Mouse (Mus musculus) spleen, adult 2 months (tissue): ENCODE data around the gene Kif7. TPM values are rescaled to one million over a fixed set of nuclear protein-coding genes. Genes with fewer than 3 reads are reported as not detected.

Experiments used
- DNase-seq, 2 experiments: peaks; one replicate each; pipeline versions ENCODE4 v3.0.0 to v3.0.0-alpha.2; 2012 to 2021; ENCODE audit warnings: low spot score in 2 of 2, low read depth in 1 of 2
- H3K27ac ChIP-seq: fragments of 200-500 bp; 2 replicates; pipeline ENCODE4 v1.5.1; 2012; ENCODE audit warnings: low read length, inconsistent platforms; ENCODE audit not compliant: insufficient read depth
- H3K27me3 ChIP-seq: fragments of 200-500 bp; 2 replicates; pipeline ENCODE4 v1.6.1; 2012; ENCODE audit warnings: mild to moderate bottlenecking, moderate library complexity, low read length, inconsistent platforms; ENCODE audit not compliant: control insufficient read depth, insufficient read depth
- H3K36me3 ChIP-seq: fragments of 200-500 bp; 2 replicates; pipeline ENCODE4 v1.6.1; 2012; ENCODE audit warnings: mild to moderate bottlenecking, low read length, inconsistent platforms; ENCODE audit not compliant: control insufficient read depth, insufficient read depth
- H3K4me1 ChIP-seq: fragments of 200-500 bp; 2 replicates; pipeline ENCODE4 v1.6.1; 2011; ENCODE audit warnings: inconsistent platforms; ENCODE audit not compliant: control insufficient read depth, insufficient read depth, insufficient read length
- H3K4me3 ChIP-seq: fragments of 200-500 bp; 2 replicates; pipeline ENCODE4 v1.5.1; 2011; ENCODE audit warnings: mild to moderate bottlenecking, inconsistent platforms; ENCODE audit not compliant: insufficient read depth, insufficient read length; ENCODE audit errors: extremely low read depth
- CTCF ChIP-seq: fragments of 200-500 bp; IDR thresholded peaks from 2 replicates; pipeline ENCODE4 v1.5.1; 2011; ENCODE audit warnings: mild to moderate bottlenecking, inconsistent platforms; ENCODE audit not compliant: insufficient read depth, insufficient read length, insufficient replicate concordance; ENCODE audit errors: extremely low read depth
- POLR2A ChIP-seq: fragments of 200-500 bp; IDR thresholded peaks from 2 replicates; pipeline ENCODE4 v1.6.1; 2011; ENCODE audit warnings: low read depth, low read length, inconsistent platforms
- WGBS: fragments of 180-500 bp; shearing (Covaris S2); methylation state at CpG from one replicate; pipeline ENCODE4 v1.1.7; 2018; 5-methylcytosine and 5-hydroxymethylcytosine counted together
- polyA plus RNA-seq: library from polyadenylated mRNA; depleted of rRNA; stranded (reverse); fragments of >200 nt; gene quantifications from 2 replicates; pipeline ENCODE4 v1.2.3, GENCODE M21; 2012; rRNA removed

Gene Kif7
- polyA plus RNA-seq, 1 experiment = 0.98 TPM

- no peak for TF ChIP-seq POLR2A
- TF ChIP-seq CTCF = no peak
- Histone ChIP-seq H3K27me3 (no peaks in the 10 kb centered on the region), H3K4me3 (peak overlapping the region; percentile 73), H3K27ac (no peak overlapping the region), H3K4me1 (peaks cover 3% of the 10 kb centered on the region), H3K36me3 (no peaks in the 10 kb centered on the region)
- under 1% methylated on average over 70 of the region's 73 CpGs for WGBS
- DNase-seq = no peak
Observed at GRCm38 (mm10) chr7:79660291-79661150, 55.0 kb downstream of the Kif7 start.

- DNase-seq = peak; percentile 96
- TF ChIP-seq POLR2A (no peak), CTCF (no peak)
- Histone ChIP-seq H3K27ac (no peak within 1 kb of the TSS), H3K27me3 (no peaks in the 10 kb centered on the region), H3K4me3 (peak within 1 kb of the TSS; percentile 73), H3K4me1 (peaks cover 3% of the 10 kb centered on the region), H3K36me3 (no peaks in the 10 kb centered on the region)
- 2% methylated on average over 39 of the region's 39 CpGs for WGBS
Observed at GRCm38 (mm10) chr7:79659578-79660290, 55.8 kb downstream of the Kif7 start, which contains the start of gene Ticrr. TSS of gene Ticrr (plus strand) at chr7:79660196.

- Histone ChIP-seq H3K27me3 (no peaks in the 10 kb centered on the region), H3K27ac (no peak overlapping the region), H3K4me3 (no peak overlapping the region), H3K4me1 (peaks cover 3% of the 10 kb centered on the region; the same call in 1 of the 2 replicates), H3K36me3 (no peaks in the 10 kb centered on the region)
- DNase-seq = no peak
- TF ChIP-seq POLR2A (no peak), CTCF (no peak)
- WGBS = 66% methylated on average over 1 of the region's 1 CpGs
Observed at GRCm38 (mm10) chr7:79654586-79654985, 60.9 kb downstream of the Kif7 start.

GRCm38 (mm10) chr7:79654185-79654584 lies 61.3 kb downstream of the Kif7 start:
- no peak for DNase-seq
- no peak overlapping the region for H3K27ac ChIP-seq
- H3K4me1 ChIP-seq = 0 out of 2 replicates have a peak, but pooled peaks cover under 1% of the 10 kb centered on the region
- H3K36me3 ChIP-seq = no peaks in the 10 kb centered on the region
- TF ChIP-seq CTCF (no peak), POLR2A (no peak)
- H3K27me3 ChIP-seq = no peaks in the 10 kb centered on the region
- no peak overlapping the region for H3K4me3 ChIP-seq
- 96% methylated on average over 1 of the region's 1 CpGs for WGBS

- Histone ChIP-seq H3K27me3 (no peaks in the 10 kb centered on the region), H3K27ac (no peak overlapping the region), H3K4me3 (no peak overlapping the region), H3K4me1 (no peaks in the 10 kb centered on the region), H3K36me3 (no peaks in the 10 kb centered on the region)
- DNase-seq = peak in 1 of 2 experiments; percentile 17
- 2% methylated on average over 3 of the region's 3 CpGs for WGBS
- TF ChIP-seq POLR2A = no peak
- TF ChIP-seq CTCF = peak; percentile 37; the same call in 1 of the 2 replicates
Observed at GRCm38 (mm10) chr7:79649005-79649404, 66.5 kb downstream of the Kif7 start.

Other genes starting within 250 kb of the Kif7 start
- 53.8 and 54.6 TPM in 2 replicates for gene Polg, start 249.4 kb downstream of the Kif7 start, polyA plus RNA-seq
- 0.07 TPM in 1 of 2 replicates, not detected in the other for gene Rhcg, start 98.1 kb downstream of the Kif7 start, polyA plus RNA-seq
- 1.2 and 1.5 TPM in 2 replicates for gene Ticrr, start 55.5 kb downstream of the Kif7 start, polyA plus RNA-seq
- gene Plin1, start 17.2 kb upstream of the Kif7 start, polyA plus RNA-seq = 3.9 and 5.2 TPM in 2 replicates
- gene Pex11a, start 27.4 kb upstream of the Kif7 start, polyA plus RNA-seq = 1.7 and 2.7 TPM in 2 replicates
- gene Wdr93, start 27.4 kb upstream of the Kif7 start, polyA plus RNA-seq = not detected in 2 replicates
- 0.07 TPM in 1 of 2 replicates, not detected in the other for gene Mesp1, start 78.1 kb upstream of the Kif7 start, polyA plus RNA-seq
- gene Mesp2, start 95.0 kb upstream of the Kif7 start, polyA plus RNA-seq = 0.18 and 0.28 TPM in 2 replicates
- gene Anpep, start 145.3 kb upstream of the Kif7 start, polyA plus RNA-seq = 25.7 and 28.4 TPM in 2 replicates
- 8.3 and 9.3 TPM in 2 replicates for gene Ap3s2, start 204.9 kb upstream of the Kif7 start, polyA plus RNA-seq
- 2.5 and 2.9 TPM in 2 replicates for gene Arpin, start 219.6 kb upstream of the Kif7 start, polyA plus RNA-seq